Mouse (Mus musculus) embryo, embryonic 11.5 days (tissue): ENCODE measurements around the gene Ptgdr.
"Not testable (repeated sequence)": the region's sequence is repeated elsewhere in the genome, so short reads cannot be mapped to it uniquely, and the experiment has no call there.

Experiments used
- DNase-seq: peaks from one replicate; pipeline ENCODE4 v3.0.0-alpha.2; 2012; ENCODE audit warnings: low read depth, low spot score

The Ptgdr gene

GRCm38 (mm10) chr14:44813152-44813551 is 46.0 kb downstream of the Ptgdr start:
- not testable (repeated sequence) for DNase-seq
